Mouse (Mus musculus): ENCODE results near the gene Gm3029. TPM values are rescaled to one million over a fixed set of nuclear protein-coding genes. Genes with fewer than 3 reads are reported as not detected.
"Not testable (repeated sequence)": the region's sequence is repeated elsewhere in the genome, so short reads cannot be mapped to it uniquely, and the experiment has no call there.

Gm3029 gene
- not detected for total RNA-seq (2021)
- long read RNA-seq, experiment 1, result 0 reads
- long read RNA-seq, experiment 2, result 0 reads

GRCm38 (mm10) chr14:3931456-3931855 lies at the start of gene Gm3029:
Gene Gm3029, plus strand, starts transcription at chr14:3931756.
- not testable (repeated sequence) for DNase-seq (ENCODE audit: low spot score in 2 of 2)

- not testable (repeated sequence) for DNase-seq (ENCODE audit: low spot score in 2 of 2)
Measured at GRCm38 (mm10) chr14:3883872-3884271, 47.7 kb upstream of the Gm3029 start, which contains the start of gene Gm2916. Gene Gm2916, plus strand, starts transcription at chr14:3884172.

- DNase-seq (ENCODE audit: low spot score in 2 of 2), result not testable (repeated sequence)
Measured at GRCm38 (mm10) chr14:3963247-3963646, 31.7 kb downstream of the Gm3029 start, which contains the start of gene Gm3095. Gene Gm3095, plus strand, starts transcription at chr14:3963547.

Other genes with a start within 250 kb of the Gm3029 start
- gene Gm3043, start 243.0 kb upstream of the Gm3029 start, total RNA-seq (2021), result not detected
- gene Gm3002, start 121.7 kb upstream of the Gm3029 start, total RNA-seq (2021), result under 1 TPM in 1 of 2 experiments, not detected in 1; 0.20 TPM
- not detected for gene Gm3033, start 85.5 kb upstream of the Gm3029 start, total RNA-seq (2021)
- gene Gm2916, start 47.6 kb upstream of the Gm3029 start, total RNA-seq (2021), result not detected
- gene Gm3095, start 31.8 kb downstream of the Gm3029 start, total RNA-seq (2021), result not detected
- gene Gm3099, start 66.6 kb downstream of the Gm3029 start, total RNA-seq (2021), result not detected
- 1 to 10 TPM; 1.4 to 1.6 TPM for gene Gm5796, start 92.2 kb downstream of the Gm3029 start, total RNA-seq (2021)
- gene Gm3115, start 152.4 kb downstream of the Gm3029 start, total RNA-seq (2021), result not detected
- gene Gm8108, start 178.8 kb downstream of the Gm3029 start, total RNA-seq (2021), result 1 to 10 TPM in 1 of 2 experiments, under 1 TPM in 1; 0.37 to 1.9 TPM
- not detected for gene Gm3127, start 233.3 kb downstream of the Gm3029 start, total RNA-seq (2021)